Mouse (Mus musculus) NIH3T3 (cell line): ENCODE measurements around the gene Slc22a13.
"Not testable (repeated sequence)": the region's sequence is repeated elsewhere in the genome, so short reads cannot be mapped to it uniquely, and the experiment has no call there.

Experiments used
- DNase-seq: peaks from one replicate; pipeline ENCODE4 v3.0.0-alpha.2; 2012; ENCODE audit warnings: low read depth

Gene Slc22a13

GRCm38 (mm10) chr9:119208998-119209397, at the start of gene Slc22a13:
TSS of gene Slc22a13 (minus strand) at chr9:119209098.
- DNase-seq: no peak

DNA sequence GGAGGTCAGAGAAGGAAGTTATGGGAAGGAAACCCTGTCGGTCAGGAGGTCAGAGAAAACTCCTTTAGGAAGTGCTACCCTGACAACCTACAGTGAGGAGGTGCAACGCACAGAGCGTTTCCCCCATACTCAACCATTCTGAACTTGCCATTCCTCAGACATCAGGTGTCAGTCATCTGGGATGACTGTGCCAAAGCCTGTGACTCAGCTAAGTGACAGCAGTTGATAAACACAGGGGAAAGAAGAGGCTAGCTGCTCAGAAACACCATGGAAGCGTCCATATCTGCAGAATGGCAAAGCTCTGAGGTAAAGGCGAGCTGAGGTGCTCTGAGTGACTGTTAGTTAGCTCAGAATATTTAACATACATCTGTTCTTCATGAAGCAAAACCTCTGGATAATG, 49.2 kb upstream of the Slc22a13 start:
- DNase-seq: no peak

GRCm38 (mm10) chr9:119256161-119256560, 47.3 kb upstream of the Slc22a13 start:
- no peak for DNase-seq

GRCm38 (mm10) chr9:119255096-119255495, 46.2 kb upstream of the Slc22a13 start:
- no peak for DNase-seq

DNA sequence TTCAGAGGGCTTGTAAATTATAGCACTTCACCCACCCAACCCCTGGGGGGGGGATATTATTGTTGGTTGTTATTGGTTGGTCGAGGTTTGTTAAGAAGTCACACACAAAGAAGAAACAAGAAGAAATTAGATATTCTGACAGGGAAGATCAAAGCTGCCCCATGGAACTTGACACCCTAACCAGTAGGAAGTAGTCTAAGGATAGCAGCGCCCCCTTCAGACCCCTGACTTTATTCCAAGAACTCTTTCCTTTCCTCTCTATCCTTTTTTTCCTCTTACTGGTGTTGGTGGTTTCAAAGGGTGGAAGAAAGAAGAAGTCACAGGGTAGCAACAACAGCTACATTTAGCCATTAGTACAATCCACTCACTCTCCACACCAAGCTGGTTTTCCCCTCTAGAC, 45.3 kb upstream of the Slc22a13 start:
- no peak for DNase-seq

DNA sequence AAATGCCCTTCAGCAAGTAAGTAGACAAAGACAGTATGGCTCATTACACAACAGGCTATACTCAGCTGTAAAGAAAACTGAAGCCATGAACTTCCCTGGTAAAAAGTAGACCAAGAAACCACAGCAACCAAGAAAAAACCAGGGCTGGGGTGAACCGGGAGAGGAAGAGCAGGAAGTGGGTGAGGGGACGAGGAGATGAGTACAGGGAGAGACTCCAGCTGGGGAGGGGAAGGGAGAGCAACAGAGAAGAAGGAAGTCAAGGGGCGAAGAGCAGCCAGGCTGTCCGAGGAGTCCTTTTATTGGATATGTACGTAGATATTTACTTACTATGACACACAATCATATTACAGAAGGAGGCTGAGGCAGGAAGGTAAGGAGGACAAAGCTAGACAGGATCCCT, 39.1 kb upstream of the Slc22a13 start:
- DNase-seq: no peak

DNA sequence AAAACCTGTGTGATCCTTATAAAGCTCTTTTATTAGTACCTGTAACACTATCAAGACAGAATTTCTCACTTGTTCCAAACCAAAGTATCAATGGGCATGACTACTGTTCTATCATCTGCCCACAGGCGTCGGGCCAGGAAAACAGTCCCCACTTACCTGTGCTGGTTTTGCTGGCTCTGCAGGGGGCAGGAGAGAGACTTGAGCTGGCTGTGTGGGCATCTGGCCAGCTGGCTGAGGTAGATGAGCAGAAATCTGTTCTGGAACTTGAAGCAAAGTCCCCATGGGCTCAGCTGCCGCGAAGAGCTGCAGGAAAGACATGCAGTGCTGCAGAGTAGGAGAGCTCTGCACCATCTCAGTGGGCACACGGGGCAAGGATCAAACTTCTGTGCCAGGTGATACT, 37.9 kb upstream of the Slc22a13 start:
- peak; percentile 39 for DNase-seq

DNA sequence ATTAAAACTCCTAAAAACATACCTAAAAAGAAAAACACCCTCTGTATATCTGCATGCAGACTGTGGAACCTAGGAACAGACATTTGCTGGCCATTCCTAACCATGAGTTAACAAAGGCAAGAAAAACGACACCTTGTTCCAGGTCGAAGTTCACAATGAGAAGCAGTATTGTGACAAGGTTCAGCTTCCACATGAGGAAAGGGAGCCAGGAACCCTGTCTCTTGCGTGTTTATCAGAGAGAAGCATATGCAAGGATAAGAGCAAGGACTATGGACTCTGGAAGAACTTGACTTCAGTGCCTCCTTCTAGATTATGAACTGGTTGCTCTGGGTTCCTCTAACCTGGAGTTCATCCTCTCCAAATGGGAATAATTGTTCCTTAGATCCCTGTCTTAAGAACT, 35.1 kb upstream of the Slc22a13 start:
- DNase-seq: no peak

DNA sequence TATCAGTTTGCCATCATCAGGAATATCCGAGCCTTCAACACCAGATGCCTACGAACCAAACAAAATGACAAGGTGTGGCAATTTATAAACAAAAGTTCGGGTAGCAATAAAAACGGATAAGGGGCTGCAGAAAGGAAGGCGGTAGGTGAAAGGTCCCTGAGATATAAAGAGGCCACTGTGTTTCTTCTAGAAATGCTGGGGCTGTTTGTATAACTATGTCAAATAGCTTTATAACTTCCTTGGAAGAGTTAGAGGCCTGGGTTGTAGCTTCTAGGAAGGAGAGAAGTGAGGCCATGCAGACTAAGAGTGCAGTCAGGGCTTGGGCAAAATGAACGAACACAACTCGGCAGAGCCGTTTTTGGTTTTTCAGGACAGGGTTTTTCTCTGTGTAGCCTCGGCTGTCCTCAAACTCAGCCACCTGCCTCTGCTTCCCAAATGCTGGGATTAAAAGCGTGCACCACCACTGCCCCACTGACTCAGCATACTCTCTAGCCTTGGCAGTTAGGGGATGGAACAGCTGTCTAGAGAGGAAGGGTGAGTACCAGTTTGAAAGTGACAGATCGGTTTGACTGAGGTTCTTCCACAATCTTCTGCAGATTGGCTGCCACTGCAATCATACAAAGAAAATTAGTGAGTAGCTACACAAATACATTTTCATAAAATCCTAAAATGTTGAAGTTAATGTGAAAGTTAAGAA, 32.4 kb upstream of the Slc22a13 start:
- DNase-seq: no peak

DNA sequence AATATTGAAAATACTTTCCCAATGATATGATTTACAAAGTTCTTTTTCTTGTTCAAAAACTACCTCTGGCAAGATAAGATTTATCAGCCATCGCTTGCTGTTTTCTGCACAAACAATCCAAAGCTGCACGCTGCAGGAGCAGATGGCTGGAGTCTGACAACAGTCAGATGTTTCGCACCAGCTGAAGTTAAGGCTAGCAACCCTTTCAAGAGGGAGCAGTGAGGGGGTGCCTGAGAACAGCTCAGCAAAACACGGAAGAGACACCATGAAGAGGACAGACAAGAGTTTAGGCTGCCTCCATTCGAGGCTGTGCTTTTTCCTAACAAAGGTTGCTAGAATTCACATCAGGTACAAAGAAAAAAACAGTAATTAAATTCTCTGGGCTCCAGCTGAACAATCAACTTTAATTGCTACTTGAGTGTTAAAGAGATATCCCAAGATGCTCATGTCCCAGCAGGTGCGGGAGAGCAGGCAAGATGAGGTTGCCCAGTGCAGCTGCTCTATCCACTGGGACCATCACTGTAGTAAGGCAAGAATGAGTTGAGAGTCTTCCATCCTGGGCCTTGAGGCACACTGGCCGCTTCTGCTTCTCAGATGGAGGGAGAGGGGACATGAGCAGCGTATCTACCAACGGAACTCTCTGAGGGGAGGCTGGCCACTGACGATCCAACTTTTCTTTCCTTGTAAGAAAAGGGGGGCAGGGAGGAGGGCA, 31.5 kb upstream of the Slc22a13 start:
- DNase-seq: no peak

GRCm38 (mm10) chr9:119239274-119239673, 30.4 kb upstream of the Slc22a13 start:
- no peak for DNase-seq

- DNase-seq: no peak
Measured at GRCm38 (mm10) chr9:119238796-119239195, 29.9 kb upstream of the Slc22a13 start.

DNA sequence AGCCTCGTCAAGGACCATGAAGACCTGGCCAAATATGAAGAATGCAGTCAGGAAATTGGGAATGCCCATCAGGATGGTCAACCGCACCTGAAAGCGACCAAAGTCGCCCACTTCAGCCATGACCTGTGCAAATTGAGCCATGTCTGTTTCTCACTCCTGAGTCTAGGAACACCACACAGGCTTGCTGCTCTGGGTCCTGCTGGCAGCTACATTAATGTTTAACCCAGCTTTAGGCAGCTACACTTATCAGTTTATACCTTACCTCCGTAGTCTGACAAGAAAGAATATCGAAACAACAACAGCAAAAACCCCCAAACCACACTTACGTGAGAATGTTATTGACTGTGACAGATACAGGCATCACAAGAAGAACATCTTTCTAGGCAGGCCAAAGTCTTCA, 22.7 kb upstream of the Slc22a13 start:
- DNase-seq: no peak

GRCm38 (mm10) chr9:119230829-119231228, 21.9 kb upstream of the Slc22a13 start:
- DNase-seq: no peak

GRCm38 (mm10) chr9:119220249-119220648, 11.4 kb upstream of the Slc22a13 start:
- DNase-seq: no peak

- DNase-seq: no peak
Measured at GRCm38 (mm10) chr9:119219667-119220066, 10.8 kb upstream of the Slc22a13 start.

- not testable (repeated sequence) for DNase-seq
Measured at GRCm38 (mm10) chr9:119215341-119215740, 6.4 kb upstream of the Slc22a13 start.

- no peak for DNase-seq
Measured at GRCm38 (mm10) chr9:119214601-119215000, 5.7 kb upstream of the Slc22a13 start.

DNA sequence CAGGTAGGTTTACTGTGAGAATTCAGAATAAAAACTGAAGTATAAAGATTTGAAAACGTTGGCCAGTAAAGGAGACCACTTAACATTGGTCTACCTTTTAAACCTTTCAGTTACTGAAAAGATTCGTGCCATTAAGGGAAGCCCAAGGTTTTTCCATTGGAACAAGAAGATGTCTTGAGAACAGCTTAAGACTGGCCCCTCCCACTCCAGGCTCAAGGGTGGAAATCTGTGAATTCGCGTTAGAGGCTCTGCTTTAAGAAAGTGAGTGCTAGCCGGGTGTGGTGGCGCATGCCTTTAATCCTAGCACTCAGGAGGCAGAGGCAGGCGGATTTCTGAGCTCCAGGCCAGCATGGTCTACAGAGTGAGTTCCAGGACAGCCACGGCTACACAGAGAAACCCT, 4.1 kb upstream of the Slc22a13 start:
- DNase-seq: no peak

- no peak for DNase-seq
Measured at GRCm38 (mm10) chr9:119207113-119207512, 1.8 kb downstream of the Slc22a13 start.

- no peak for DNase-seq
Measured at GRCm38 (mm10) chr9:119206666-119207065, 2.2 kb downstream of the Slc22a13 start.

GRCm38 (mm10) chr9:119205756-119206155, 3.1 kb downstream of the Slc22a13 start:
- no peak for DNase-seq

GRCm38 (mm10) chr9:119203617-119204016, 5.3 kb downstream of the Slc22a13 start:
- DNase-seq: no peak

DNA sequence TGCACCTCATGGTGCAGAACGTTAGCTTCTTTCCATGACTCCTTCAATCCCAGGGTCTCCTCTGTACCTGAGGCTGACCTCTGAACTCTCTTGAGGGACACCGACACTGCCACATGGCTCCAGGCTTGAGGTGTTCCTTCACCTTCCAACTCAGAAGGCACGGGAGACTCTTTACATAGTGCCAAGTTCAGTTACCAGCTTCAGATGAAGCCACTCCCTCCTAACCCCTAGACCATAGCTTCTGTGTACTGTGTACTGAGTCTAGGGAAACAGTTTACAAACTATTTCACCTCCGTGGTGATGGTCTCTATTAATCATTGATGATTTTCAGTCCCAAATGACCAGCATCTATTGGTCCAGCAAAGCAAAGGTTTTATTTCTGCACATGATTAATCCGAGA, 7.2 kb downstream of the Slc22a13 start:
- no peak for DNase-seq
